Mouse (Mus musculus) adrenal gland, adult 18-20 months (tissue): ENCODE measurements around the gene Trabd2b. TPM values are rescaled to one million over a fixed set of nuclear protein-coding genes. Genes with fewer than 3 reads are reported as not detected.

Source experiments
- DNase-seq, 2 experiments: peaks; one replicate each; pipeline ENCODE4 v3.0.0; 2021 to 2022; ENCODE audit warnings: low spot score in 2 of 2
- total RNA-seq, 2 experiments: library from RNA; stranded (reverse); gene quantifications; 1 replicate in 1 of 2; 2 replicates in 1 of 2; pipeline ENCODE4 v1.2.3; 2021

Trabd2b gene
- total RNA-seq, 2 experiments from 2014 or later: 1.4 to 4.7 TPM

GRCm38 (mm10) chr4:114438764-114439163, 32.2 kb downstream of the Trabd2b start:
- no peak for DNase-seq

DNA sequence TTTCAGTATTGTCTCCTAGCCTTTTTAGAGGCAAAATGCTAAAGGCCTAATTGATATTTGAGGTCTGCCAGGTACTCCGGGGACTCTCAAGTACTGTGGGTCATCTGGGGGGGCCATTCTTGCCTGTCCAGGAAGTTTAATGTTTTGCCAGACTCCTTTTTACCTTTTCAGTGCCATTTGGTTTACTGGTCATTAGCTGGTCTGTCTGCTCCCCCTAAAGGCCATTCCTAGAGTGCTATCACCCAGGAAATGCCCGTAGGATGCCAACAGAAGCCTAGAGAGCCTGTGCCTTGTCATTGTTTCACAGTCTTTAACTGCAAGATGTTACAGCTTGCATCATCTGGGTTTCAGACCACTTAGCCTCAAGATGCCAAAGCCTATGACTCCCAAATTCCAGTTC, 35.7 kb downstream of the Trabd2b start:
- DNase-seq: no peak

- no peak for DNase-seq
These were observed 36.1 kb downstream of the Trabd2b start for GRCm38 (mm10) chr4:114442661-114443060.

GRCm38 (mm10) chr4:114448393-114449052, 42.0 kb downstream of the Trabd2b start:
- no peak for DNase-seq

- no peak for DNase-seq
These were observed 46.6 kb downstream of the Trabd2b start for GRCm38 (mm10) chr4:114453101-114453500.

- no peak for DNase-seq
These were observed 47.5 kb downstream of the Trabd2b start for GRCm38 (mm10) chr4:114454016-114454415.

DNA sequence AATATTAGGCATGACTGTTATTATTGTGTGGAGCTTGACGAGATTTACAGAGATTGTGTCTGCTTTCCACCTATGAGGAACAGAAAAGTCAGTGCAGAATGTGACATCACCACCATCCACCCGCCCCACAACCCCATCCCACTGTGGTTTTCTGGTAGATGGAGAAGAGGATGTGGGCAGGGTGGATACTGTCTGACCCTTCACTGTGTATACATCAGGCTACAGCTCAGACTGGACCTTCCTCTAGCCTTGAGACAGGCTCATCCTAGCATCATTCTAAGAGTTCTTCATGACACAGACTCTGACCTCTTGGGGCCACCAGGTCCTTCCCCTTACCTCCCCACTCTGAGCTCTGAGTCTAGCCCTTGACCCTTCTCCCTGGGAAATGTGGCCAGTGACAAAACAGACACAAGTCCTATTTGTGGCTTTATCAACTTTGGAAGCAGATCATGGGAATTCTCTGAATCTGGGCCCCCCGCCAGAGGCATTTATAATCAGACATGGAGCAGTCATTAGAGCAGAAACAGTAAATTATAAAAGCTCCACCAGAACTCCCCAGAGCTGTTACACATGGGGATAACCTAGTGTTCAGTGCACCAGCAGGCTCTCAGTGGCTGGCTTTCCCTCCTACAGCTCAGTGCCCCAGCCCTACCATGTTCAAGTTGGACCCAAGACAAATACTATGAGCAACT, 48.1 kb downstream of the Trabd2b start:
- DNase-seq: no peak

DNA sequence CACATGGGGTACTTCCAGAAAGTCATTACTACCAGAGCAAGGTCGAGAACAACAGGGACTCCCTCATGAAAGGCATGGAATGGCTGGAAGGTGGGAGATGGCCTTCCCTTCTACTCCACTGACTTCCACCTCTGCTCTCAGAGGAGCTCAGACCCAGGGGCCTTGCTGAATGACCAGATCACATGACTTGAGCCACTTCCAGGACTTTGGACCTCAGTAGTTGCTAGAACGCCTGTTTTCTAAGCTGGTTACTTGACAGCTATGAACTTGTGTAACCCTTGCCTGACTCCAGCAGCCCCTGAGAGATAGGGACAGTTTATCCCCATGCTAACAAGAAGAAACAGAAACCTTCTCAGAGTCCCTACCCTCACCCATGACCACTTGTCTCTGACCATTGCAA, 50.6 kb downstream of the Trabd2b start:
- DNase-seq: no peak

- no peak for DNase-seq
These were observed 53.1 kb downstream of the Trabd2b start for GRCm38 (mm10) chr4:114459591-114459990.

GRCm38 (mm10) chr4:114460401-114460800, 53.9 kb downstream of the Trabd2b start:
- no peak for DNase-seq

- DNase-seq: no peak
These were observed 54.6 kb downstream of the Trabd2b start for GRCm38 (mm10) chr4:114461093-114461492.

DNA sequence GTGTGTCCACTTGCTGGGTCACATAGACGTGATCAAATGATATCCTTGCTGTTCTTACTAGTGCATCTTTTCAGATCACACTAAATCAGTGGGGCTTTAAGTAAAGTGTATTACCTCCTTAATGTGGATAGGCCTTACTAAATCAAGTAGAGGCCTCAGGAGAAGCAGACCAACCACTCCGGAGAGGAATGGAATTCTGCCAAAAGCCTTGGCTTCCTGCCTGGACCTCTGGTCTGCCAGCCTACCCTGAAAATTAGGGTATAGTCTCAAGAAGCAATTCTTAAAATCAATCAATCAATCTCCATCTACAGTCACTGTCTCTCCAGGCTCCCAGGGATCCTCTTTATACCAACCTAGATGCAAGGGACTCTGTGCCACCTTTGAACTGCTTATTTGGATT, 59.1 kb downstream of the Trabd2b start:
- peak; percentile 11 to 43 for DNase-seq

- DNase-seq: peak in 1 of 2 experiments; percentile 10
These were observed 61.0 kb downstream of the Trabd2b start for GRCm38 (mm10) chr4:114467371-114468094.

DNA sequence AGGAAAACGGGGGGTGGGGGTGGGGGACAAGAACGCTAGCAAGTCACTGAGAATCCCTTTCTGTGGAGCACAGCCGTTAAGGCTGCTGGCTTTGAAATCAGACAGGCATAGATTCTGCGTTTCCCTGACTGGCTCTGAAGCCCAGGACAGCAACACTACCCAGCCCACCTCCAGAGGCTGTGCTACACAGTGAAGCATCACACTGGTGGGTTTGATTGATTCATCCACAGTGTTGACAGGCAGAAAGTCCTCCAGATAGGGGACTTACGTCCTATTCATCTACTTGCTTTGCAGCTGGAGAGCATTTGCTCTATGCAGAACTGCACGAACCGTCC, 61.5 kb downstream of the Trabd2b start:
- no peak for DNase-seq

- DNase-seq: no peak
These were observed 63.4 kb downstream of the Trabd2b start for GRCm38 (mm10) chr4:114469881-114470280.

- DNase-seq: no peak
These were observed 65.6 kb downstream of the Trabd2b start for GRCm38 (mm10) chr4:114472143-114472542.

GRCm38 (mm10) chr4:114476316-114476715, 69.8 kb downstream of the Trabd2b start:
- DNase-seq: no peak

- no peak for DNase-seq
These were observed 70.7 kb downstream of the Trabd2b start for GRCm38 (mm10) chr4:114477082-114477771.

DNA sequence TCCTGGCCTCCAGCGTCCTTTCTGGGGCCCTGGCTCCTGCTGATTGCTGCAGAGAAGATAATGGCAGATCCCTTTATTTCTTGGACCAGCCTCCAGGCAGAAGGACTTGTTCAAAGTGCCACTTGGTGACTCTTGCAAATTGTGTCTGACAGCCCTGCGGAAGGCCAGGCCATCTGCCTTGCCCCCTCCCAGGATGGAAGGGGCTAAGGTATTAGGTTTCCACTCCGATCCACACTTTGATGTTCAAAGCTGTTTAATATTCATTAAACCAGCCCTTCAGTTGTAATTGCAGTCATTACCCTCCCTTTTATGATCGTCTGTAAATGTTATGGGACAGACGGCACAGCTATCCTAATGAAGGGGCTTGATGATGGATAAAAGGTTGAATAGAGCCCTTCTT, 75.0 kb downstream of the Trabd2b start:
- DNase-seq: no peak

- DNase-seq: no peak
These were observed 77.6 kb downstream of the Trabd2b start for GRCm38 (mm10) chr4:114484173-114484572.

GRCm38 (mm10) chr4:114485996-114486395, 79.5 kb downstream of the Trabd2b start:
- DNase-seq: no peak
